Mouse (Mus musculus) embryo, embryonic 9.5 days (tissue): ENCODE results near the gene Oscar.

ENCODE experiments used
- DNase-seq: peaks from one replicate; pipeline ENCODE4 v3.0.0-alpha.2; 2017; ENCODE audit errors: extremely low spot score

Oscar gene

DNA sequence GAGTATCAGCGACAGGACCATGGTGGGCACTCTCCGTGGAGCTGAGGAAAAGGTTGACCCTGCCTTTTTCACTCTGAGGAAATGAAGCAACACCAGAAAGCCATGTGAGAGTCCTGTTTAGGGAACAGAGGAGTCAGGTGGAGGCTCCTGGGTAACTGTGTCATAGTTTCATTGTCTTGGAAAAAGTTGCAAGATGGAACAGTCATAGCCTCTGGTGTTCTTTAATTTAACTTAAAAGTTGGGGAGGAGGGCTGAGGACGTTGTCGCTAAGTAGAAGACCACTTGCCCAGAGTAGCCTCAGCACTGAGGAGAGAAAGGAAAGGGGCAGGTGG lies at the start of gene Oscar:
Oscar (minus strand) TSS at position 101 of the 332 bp plus-strand sequence.
- DNase-seq = no peak

DNA sequence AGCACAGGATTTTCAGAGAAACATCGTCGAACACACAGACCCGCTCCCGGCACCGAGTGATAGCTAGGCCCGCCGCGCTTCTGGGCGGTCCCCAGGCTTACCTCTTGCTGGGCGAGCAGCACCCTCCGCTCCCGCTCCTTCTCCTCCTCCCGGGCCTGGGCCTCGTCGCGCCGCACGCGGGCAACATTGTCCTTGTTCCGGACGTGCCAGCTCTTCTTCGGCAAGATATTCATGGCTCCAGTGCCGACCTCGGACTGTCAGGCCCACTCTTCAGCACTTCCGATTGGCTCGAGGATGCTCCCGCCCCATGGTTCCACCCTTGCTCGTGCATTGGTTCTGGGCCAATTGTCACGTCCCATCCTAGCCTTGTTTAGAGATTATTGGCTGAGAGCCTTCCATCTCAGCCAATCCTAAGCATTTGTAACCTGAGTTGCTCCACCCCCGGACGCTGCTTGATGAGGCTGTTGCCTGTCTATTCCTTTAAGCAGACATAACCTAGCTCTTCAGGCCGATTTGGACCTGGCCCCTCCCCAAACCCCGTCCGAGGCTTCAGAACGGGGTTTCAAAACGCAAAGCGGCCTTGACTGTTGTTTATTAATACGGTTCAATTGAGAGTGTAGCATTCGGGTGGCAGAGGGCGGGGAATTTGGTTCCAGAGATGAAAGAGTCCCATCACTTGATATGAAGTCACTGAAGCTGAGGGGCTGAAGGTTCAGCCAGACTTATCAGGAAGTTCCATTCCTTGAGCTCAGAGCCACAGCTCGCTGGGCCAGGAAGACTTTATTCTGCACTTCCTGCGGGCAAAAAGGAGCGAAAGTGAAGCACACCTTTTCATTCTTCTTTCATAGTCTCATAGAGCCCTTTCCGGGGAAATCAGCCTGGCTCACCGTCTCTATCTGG lies 49.5 kb upstream of the Oscar start, which contains the start of gene Leng1:
Leng1 (minus strand) TSS at position 626 of the 900 bp plus-strand sequence.
- peak; percentile 93 for DNase-seq

DNA sequence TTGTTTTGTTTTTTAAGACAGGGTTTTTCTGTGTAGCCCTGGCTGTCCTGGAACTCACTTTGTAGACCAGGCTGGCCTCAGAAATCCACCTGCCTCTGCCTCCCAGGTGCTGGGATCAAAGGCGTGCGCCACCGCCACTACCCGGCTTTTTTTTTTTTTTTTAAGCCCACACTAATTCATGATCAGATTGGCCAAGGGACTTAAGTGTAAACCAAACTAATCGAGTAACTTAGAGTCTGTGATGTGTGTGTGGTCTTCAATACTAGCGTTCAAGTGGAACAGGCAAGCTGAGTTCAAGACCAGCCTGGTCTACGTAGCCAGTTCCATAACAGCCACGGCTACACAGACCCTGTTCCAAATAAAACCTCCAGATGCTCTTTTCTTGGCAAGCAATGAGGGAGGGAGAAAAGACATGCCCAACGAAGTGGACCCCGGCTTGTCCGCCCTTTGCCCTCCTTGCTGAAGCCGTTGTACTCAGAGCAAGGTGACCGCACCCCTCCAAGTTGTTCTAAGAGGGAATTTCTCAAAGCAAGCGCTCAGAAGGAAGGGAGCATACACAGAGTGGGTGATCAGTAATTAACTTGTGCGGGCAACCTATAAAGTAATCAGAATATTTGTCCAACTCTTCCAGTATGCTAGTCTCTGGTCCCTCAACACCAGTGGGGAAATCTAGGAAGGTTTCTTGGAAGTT lies 48.7 kb upstream of the Oscar start:
- DNase-seq = no peak

DNA sequence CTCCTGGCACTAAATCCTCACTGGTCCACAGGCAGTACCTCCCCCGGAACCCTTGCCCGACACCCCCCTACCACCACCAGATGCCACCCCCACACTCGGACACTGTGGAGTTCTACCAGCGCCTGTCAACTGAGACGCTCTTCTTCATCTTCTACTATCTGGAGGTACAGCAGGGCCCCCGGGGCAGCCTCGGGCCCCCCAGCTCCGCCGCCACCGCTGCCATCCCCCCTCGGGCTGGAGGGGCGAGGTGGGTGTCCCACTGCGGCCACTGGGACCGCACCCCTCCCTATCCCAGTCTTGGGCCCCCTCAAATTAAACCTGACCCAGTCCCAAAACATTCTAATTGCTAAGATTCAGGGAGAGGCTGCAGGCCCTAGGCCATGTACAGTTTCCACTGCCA lies 42.6 kb upstream of the Oscar start:
- DNase-seq = no peak

DNA sequence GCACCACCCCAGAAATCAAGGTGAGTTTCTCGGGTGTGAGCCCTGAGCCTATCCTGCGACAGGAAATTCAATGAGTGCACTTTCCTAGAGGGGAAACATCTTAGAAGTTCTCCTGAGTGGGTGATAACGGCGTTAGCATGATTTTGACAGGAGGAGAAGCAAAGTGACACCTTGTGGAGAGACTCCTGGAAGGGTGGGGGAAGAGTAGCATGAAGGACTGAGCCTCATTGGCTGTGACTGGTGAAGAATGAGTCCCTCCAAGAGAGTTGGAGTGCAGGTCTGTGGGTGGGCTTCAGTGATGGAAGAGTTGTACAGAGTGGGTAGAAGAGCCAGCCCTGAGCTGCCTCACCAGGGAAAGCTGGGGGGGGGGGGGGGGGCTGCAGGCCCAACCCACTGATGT lies 41.0 kb upstream of the Oscar start:
- DNase-seq = no peak

DNA sequence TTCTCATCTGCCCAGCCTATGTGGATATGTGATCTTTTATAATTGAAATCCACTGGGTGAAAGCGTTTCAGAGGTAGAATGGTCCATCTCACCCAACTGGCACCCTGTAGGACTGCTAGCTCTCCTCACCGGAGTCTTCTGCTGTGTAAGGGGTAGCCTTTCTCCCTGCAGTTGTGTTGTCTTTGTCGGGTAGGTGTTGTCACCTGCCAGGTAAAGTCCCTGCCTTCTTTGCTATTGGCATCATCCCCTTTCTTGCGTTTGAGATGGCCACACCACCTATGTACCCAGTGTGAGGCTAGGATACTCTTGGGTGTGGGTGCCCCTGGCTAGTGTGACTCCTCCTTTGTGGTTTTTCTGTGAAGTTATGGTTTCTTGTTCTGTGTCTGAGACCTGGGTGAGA lies 30.7 kb upstream of the Oscar start:
- no peak for DNase-seq

DNA sequence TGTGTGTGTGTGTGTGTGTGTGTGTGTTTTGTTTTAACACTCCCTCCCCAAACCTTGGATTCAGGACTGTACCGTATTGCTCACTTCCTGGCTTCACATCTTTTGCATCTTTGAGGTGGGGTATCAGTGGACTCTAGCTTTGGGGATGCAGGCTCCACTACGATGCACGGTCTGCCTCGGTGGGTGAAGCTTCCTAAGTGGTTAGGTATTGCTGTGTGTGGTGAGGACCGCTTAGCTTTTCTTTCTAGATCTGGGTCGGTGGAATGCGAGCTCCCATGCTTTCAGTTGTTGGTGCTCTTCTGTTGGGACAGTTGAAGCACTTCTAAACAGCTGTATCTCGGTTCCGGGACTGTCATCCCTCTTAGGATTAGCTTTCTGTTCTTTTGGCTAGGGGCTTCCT lies 30.2 kb upstream of the Oscar start:
- DNase-seq = no peak

DNA sequence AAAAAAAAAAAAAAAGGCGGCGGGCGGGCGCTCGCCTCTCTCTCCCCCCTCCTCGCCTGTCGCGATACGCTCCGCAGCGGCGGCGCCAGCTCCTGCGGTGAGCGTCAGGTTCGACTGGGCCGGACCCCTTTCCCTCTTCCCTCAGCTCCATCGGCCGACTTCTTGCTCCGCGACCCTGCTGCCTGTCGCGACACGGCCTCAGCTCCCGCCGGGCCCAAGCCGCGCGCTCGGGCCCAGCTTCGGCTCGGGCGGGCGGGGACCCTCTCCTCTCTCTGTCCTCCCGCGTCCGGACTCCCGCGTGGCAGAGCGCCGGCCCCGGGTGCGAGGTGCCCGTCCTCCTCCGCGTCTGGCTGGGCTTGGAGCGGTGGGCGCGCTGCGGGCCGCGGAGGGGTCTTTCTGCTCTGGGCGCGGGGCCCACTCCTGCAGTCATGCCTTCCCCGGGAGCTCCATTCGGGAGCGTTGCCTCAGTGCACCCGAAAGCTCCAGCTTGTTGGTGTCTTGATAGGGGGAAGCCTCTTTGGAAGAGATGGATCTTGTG lies 29.6 kb upstream of the Oscar start:
- DNase-seq = no peak

DNA sequence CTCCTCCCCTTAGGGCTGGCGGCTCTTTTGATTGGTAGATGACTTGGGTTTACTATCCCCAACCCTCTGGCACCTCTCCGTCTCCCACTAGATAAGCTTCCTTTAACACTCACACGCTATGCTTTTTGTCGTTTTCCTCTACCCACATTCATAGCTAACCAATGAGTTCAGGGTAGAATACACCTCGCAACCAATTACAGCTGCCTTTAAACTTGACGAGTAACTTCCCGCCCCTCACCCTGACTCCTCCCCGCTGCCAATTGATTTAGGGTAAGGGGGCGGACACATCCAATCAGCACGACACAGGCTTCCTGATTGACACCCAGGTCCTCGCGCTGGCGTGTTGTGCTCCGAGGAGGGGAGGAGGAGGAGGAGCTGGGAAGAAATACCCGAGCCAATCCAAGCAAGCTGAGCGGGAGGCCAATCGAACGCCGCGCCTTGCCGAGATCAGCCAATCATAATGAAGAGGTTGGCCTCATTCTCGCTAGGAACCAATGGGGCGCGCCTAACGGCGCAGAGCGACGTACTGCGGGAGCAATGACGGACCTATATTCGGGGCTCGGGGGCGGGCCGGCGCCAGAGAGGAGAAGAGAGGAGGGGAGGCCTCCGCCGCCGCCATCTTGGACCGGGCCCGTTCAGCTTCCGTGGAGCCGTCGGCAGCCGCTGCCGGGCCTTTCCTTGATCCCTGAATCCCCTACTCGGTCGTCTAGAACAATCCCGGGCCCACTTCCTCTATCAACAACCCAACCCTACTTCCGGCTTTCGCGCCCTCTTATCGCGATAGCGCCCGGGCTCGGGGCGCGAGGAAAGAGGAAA lies 28.9 kb upstream of the Oscar start, which contains the start of gene Cnot3:
Cnot3 (plus strand) TSS at position 597 of the 816 bp plus-strand sequence.
- DNase-seq = peak; percentile 96

DNA sequence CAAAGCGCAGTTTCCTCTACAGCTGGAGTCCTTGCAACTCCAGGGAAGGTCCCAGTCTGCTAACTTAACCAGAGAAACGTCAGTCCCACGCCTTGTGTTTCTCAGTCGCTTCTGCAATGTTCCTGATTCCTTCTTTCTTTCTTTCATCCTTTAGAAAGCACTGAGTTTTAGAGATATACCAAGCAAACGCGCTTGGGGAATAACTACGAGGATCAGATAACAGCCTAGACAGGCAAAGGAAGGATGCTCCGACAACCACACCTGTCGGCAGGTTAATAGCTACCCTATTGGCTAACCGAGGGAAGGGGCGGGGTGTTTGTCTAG lies 28.4 kb upstream of the Oscar start:
- DNase-seq = no peak

DNA sequence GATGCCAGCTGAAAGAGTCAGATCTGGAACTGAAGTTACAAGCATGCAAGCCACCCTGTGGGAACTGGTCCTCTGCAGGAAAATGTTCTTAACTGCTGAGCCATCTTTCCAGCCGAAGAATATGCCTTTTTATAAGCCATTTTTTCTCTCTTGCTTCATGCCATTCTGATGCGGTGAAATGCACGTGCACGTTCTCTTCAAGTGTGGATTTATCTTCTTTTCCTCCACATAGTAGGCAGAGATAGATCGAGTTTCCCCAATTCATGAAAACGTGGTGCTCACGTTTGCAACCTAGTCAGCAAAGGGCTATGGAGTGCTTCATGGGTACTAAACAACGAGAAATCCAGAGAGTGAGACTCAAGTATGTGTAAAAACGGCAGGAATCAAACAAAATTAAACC lies 27.9 kb upstream of the Oscar start:
- no peak for DNase-seq

DNA sequence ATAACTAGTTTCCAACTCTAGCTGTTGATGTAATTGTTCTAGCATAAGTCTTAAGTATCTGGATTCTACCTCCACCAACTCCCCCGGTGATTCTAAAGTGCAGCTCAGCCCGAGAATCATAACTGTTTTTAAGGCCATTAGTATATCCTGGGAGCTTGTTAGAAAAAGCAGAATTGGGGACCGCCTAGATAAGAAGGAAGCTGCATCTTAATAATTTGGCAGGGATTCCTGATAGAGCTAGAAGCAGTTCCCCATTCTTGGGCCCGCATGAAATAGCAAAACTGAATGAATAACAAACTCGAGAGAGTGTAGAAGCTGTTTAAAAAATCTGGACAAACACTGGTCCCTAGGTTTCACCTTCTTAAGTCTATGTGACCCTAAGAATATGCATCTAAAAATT lies 27.5 kb upstream of the Oscar start:
- DNase-seq = no peak

DNA sequence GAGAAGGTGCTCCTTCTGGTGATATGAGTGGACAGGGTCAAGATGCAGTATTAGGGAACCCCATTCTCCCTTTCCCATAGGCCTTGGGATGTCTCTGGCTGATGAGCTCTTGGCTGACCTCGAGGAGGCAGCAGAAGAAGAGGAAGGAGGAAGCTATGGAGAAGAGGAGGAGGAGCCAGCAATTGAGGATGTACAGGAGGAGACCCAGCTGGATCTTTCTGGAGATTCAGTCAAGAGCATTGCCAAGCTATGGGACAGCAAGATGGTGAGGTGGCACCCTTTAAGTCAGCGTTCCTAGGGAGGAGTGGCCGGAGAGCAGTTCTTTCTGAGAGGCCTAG lies 14.5 kb upstream of the Oscar start:
- no peak for DNase-seq

DNA sequence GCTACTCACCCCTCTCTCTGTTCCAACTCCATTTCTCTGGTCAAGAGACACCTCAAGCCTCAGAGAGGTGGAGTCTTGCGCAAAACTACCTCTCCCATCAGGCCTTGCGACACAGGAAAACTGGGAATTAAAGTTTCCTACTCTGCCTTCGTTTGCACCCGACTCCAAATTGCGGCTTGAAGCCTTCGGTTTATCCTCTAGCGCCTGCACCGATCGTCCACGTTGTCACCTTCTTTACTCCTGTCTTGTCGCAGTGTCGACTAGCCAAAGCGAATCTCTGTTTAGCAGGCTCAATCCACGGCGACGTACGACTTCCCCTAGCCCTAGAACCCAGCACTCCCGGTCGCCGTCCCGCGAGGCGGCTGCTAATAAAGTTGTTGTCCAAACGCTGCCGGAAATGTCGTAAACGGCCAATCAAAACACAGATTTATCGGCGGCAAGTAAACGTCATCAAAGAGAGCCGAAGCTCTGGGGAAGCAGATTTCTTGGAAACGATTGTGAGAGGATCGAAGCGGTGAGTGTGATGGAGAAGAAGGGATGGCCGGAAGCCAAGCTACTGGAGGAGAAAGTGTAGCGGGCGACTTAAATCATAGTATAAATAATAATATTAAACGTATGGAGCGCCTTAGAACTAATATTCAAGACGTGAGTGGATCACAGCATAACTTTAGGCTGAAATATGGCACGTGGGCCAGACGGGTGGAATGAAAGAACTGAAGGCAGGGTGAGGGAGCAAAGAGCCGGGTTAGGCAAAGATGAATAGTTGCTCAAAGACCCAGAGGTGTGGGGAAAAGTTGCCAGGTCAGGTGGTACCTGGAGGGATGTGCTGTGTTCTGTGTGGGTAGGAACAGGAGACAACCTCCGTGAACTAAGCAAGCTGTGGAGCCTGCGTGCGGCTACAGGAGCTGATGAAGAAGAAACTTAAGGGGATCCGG lies 13.9 kb upstream of the Oscar start, which contains the start of the genes Tfpt and Prpf31:
Tfpt (minus strand) TSS at position 387 of the 935 bp plus-strand sequence.
Prpf31 (plus strand) TSS at position 443 of the 935 bp plus-strand sequence.
- DNase-seq = peak; percentile 95

DNA sequence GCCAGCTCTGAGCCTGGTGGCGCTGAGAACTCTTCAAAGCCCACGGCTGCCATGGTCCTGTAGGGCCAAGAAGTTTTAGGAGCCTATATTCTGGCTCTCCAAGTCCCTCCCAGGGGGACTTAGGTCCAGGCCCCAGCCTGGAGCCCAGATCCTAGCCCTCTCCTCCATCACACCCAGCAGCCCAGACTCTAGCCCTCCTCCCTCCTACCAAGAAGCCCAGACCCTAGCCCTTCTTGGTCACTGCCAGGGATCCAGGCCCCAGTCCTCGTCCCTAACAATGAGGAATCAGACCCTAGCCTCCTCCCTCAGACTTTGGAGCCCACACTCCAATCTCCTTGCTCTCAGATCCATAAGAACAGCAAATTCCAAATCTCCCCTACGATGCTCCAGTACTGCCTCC lies 13.1 kb upstream of the Oscar start:
- peak; percentile 22 for DNase-seq

DNA sequence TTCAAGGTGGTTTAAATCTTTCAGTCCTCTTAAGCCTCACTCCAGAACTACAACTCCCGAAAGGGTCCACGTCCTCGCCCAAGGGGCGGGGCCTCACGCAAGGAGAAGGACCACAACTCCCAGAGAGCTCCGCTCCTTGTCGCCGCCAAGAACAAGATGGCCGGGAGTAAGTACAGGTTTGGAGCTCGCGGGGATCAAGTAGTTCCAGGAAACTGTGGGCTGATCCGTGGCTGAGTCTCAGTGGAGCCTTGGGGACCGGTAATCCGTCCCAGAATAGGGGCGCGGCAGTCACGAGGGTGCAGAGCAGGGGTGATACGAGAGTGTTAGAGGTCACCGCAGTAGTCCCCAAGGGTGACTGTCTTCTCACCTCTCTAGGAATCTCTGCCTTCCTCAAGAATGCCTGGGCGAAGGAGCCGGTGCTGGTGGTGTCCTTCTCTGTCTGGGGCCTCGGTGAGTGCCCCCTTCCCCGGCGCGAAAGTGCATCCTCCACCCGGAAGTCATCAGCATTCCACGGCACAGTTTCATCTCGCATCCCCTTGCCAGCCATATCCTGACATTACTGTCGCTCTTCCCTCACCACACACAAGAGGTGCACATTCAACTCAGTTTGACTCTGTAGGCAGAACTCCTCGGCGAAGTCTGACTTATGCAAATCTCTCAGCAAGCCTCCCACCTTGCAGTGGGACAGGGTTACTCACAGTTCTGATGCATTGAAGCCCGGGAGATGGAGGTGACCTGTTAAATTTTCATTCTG lies 1.5 kb upstream of the Oscar start, which contains the start of gene Ndufa3:
Ndufa3 (plus strand) TSS at position 132 of the 754 bp plus-strand sequence.
- peak; percentile 80 for DNase-seq

DNA sequence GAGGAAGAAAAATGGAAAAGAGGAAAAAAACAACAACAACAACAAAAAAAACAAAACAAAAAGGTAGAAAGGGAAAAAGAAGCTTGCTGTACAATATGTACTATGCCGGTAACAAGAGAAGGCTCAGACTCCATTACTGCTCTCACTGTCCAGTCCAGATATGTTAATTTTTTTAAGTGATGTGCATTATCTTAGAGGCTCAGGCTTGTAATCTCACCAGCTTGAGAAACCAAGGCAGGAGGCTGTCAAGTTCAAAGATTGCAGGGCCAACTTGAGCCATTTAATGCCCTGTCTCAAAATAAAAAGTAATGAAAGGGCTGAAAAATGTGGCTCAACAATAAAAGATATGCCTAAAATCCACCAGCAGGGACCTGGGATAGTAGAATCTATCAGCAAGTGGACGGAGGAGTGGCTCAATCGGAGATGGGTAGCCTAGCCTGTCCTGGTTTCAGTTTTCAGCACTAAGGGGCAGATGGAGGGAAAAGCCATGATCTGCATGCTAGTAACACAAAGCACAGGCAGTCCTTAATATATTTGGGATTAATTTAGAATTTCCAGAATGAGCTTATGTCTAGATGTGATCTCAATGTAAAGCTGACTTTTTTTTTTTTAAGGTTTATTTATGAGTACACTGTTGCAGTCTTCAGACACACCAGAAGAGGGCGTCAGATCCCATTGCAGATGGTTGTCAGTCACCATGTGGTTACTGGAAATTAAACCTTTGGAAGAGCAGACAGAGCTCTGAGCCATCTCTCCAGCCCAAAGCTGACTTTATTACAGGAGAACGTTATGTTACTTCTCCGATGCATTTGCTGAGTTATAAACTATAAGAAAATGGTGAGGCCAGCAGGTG lies 658 bp upstream of the Oscar start:
- no peak for DNase-seq

DNA sequence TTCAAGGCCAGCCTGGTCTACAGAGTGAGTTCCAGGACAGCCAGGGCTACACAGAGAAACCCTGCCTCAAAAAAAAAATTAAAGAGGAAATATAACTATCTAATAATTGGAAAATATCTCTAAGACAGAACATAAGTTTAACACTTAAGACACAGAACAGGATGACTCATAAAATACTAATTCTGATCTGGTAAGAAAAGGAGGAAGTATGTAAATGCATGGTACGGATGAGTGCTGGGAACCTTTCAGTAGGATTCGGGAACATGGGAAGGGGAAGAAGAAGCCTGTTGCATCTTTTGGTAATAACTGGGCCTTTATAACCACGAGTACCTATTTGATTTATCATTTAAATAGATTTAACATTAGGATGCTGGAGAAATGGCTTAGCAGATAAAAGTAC lies 1.9 kb downstream of the Oscar start:
- DNase-seq = no peak

DNA sequence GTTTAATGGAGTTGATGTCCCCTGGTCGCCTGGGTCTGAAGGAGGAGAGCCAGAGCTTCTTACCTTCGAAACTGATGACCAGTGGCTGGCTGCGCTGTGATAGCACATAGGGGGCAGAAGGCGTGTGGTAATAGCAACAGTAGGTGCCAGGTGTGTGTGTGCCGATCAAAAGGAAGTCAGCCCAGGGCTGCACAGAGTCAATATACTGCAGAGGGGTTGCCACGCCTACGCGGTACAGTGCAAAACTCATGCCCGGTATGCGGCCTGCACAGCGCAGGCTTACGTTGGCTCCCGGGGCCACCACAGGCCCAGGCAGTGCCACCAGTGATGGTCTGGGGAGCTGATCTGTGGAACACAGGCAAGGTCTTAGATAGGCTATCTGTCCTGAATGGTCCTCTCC lies 5.0 kb downstream of the Oscar start:
- no peak for DNase-seq
